Mouse (Mus musculus): Measurements from ENCODE around the gene Fam20a. TPM values are rescaled to one million over a fixed set of nuclear protein-coding genes. Genes with fewer than 3 reads are reported as not detected.

Gene Fam20a
- polyA plus RNA-seq, 1 experiment from 2014 or later: 3.9 TPM

GRCm38 (mm10) chr11:109754105-109754602 lies 32.1 kb upstream of the Fam20a start:
- 77% methylated on average over 7 of the region's 7 CpGs for WGBS
- no peak overlapping the region for H3K27ac ChIP-seq (replicated peaks)
- TF ChIP-seq CTCF (IDR thresholded peaks at IDR 0.05; ENCODE audit: low read depth): no peak
- TF ChIP-seq EP300 (optimal IDR thresholded peaks at IDR 0.05): no peak
- ATAC-seq (ENCODE audit: low FRiP score, low TSS enrichment) (no peak), DNase-seq (ENCODE audit: low spot score) (no peak)
- H3K27me3 ChIP-seq (ENCODE audit: control insufficient read depth, insufficient read depth, low read length): no peaks in the 10 kb centered on the region
- no peak overlapping the region for H3K4me3 ChIP-seq (ENCODE audit: low read depth, low read length)
- H3K9me3 ChIP-seq (ENCODE audit: control insufficient read depth, low read length): no peaks in the 10 kb centered on the region
- H3K4me2 ChIP-seq (replicated peaks; ENCODE audit: low read depth): no peak overlapping the region
- no peak overlapping the region for H3K9ac ChIP-seq (ENCODE audit: low read length)
- H3K36me3 ChIP-seq (ENCODE audit: control insufficient read depth, insufficient read depth, low read length): no peaks in the 10 kb centered on the region
- H3K4me1 ChIP-seq (replicated peaks; ENCODE audit: control insufficient read depth, insufficient read depth): no peaks in the 10 kb centered on the region

DNA sequence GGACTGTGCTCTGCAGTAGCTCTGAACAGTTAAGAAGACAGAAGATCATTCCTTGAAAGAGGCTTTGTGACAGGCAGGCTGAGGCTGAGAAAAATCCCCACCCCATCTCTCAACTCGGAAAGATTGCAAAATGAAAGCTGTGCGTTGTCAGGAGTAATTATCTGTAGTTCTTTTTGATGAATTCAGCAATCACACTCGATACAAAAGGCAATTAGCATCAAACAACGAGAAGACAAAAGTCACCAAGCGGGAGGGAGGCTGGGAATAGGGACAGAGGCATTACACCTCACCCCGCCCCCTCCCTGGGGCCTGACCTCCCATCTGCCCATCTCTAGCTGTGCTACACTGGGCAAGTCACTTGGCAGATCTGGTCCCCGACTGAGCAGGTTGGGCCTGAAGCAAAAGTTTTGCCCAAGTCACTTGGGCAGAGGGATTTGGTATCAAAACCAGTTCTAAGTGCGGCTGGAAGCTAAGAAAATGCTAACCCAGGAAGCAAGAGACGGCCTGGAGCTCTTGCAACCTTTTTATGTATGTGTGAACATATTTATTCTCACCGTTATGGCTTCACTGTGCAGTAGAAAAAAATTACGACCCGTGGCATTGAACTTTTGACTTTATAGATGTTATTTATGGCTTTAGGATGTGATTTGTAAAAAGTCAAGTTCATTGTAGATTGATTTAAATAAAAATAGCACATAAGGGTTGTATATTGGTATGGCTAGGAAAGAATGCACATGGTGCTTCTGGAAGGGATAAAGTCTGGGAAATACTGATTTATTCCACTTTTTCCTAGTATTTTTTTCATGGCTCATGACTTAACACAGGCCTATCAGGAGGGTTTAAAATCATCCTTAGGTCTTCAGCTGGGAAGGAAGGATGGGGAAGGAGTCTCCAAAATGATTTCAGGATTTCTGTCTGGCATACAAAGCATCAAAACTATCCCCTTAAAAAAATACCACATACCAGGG lies 29.8 kb upstream of the Fam20a start:
- no peak for DNase-seq (ENCODE audit: low spot score)
- Histone ChIP-seq H3K36me3 (ENCODE audit: control insufficient read depth, insufficient read depth, low read length) (no peaks in the 10 kb centered on the region), H3K4me2 (replicated peaks; ENCODE audit: low read depth) (no peak overlapping the region), H3K4me1 (replicated peaks; ENCODE audit: control insufficient read depth, insufficient read depth) (no peaks in the 10 kb centered on the region), H3K4me3 (ENCODE audit: low read depth, low read length) (no peak overlapping the region), H3K27ac (replicated peaks) (no peak overlapping the region), H3K27me3 (ENCODE audit: control insufficient read depth, insufficient read depth, low read length) (no peaks in the 10 kb centered on the region), H3K9me3 (ENCODE audit: control insufficient read depth, low read length) (no peaks in the 10 kb centered on the region), H3K9ac (ENCODE audit: low read length) (no peak overlapping the region)
- TF ChIP-seq CTCF (IDR thresholded peaks at IDR 0.05; ENCODE audit: low read depth): no peak
- no peak for TF ChIP-seq EP300 (optimal IDR thresholded peaks at IDR 0.05)
- ATAC-seq (ENCODE audit: low FRiP score, low TSS enrichment): no peak
- WGBS: 58% methylated on average over 12 of the region's 12 CpGs

GRCm38 (mm10) chr11:109745210-109745609 lies 23.1 kb upstream of the Fam20a start:
- Histone ChIP-seq H3K36me3 (ENCODE audit: control insufficient read depth, insufficient read depth, low read length) (no peaks in the 10 kb centered on the region), H3K27ac (replicated peaks) (no peak overlapping the region), H3K4me2 (replicated peaks; ENCODE audit: low read depth) (no peak overlapping the region), H3K9me3 (ENCODE audit: control insufficient read depth, low read length) (no peaks in the 10 kb centered on the region), H3K4me1 (replicated peaks; ENCODE audit: control insufficient read depth, insufficient read depth) (no peaks in the 10 kb centered on the region), H3K4me3 (ENCODE audit: low read depth, low read length) (no peak overlapping the region), H3K27me3 (ENCODE audit: control insufficient read depth, insufficient read depth, low read length) (no peaks in the 10 kb centered on the region), H3K9ac (ENCODE audit: low read length) (no peak overlapping the region)
- TF ChIP-seq EP300 (optimal IDR thresholded peaks at IDR 0.05) (no peak), CTCF (IDR thresholded peaks at IDR 0.05; ENCODE audit: low read depth) (no peak)
- DNase-seq (ENCODE audit: low spot score) (no peak), ATAC-seq (ENCODE audit: low FRiP score, low TSS enrichment) (no peak)
- WGBS: 60% methylated on average over 4 of the region's 4 CpGs

DNA sequence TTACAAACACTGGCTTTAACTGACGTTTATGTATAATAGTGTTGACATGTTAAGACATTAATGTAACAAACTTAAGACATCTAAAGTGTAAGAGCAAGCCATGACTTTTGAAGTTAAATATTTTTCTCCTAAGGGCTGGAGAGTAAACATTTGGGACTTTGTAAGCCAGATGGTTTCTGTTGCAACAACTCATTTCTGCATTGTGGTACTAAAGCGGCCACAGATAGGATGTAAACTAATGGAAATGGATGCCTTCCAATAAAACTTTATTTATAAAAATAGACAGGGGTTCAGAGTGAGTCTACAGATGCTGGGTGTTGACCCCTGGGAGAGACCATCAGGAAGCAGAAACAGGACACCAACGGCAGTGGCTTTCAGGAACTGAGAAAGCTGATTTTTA lies 15.9 kb upstream of the Fam20a start:
- WGBS: 30% methylated on average over 3 of the region's 3 CpGs
- Histone ChIP-seq H3K27me3 (ENCODE audit: control insufficient read depth, insufficient read depth, low read length) (no peaks in the 10 kb centered on the region), H3K4me3 (ENCODE audit: low read depth, low read length) (no peak overlapping the region), H3K9ac (ENCODE audit: low read length) (no peak overlapping the region), H3K36me3 (ENCODE audit: control insufficient read depth, insufficient read depth, low read length) (no peaks in the 10 kb centered on the region), H3K4me2 (replicated peaks; ENCODE audit: low read depth) (no peak overlapping the region), H3K27ac (replicated peaks) (no peak overlapping the region), H3K4me1 (replicated peaks; ENCODE audit: control insufficient read depth, insufficient read depth) (no peaks in the 10 kb centered on the region), H3K9me3 (ENCODE audit: control insufficient read depth, low read length) (no peaks in the 10 kb centered on the region)
- no peak for ATAC-seq (ENCODE audit: low FRiP score, low TSS enrichment)
- TF ChIP-seq CTCF (IDR thresholded peaks at IDR 0.05; ENCODE audit: low read depth): no peak
- no peak for TF ChIP-seq EP300 (optimal IDR thresholded peaks at IDR 0.05)
- no peak for DNase-seq (ENCODE audit: low spot score)

GRCm38 (mm10) chr11:109736406-109736805 lies 14.3 kb upstream of the Fam20a start:
- no peak overlapping the region for H3K9ac ChIP-seq (ENCODE audit: low read length)
- no peaks in the 10 kb centered on the region for H3K36me3 ChIP-seq (ENCODE audit: control insufficient read depth, insufficient read depth, low read length)
- no peak overlapping the region for H3K4me3 ChIP-seq (ENCODE audit: low read depth, low read length)
- WGBS: 68% methylated on average over 3 of the region's 3 CpGs
- H3K9me3 ChIP-seq (ENCODE audit: control insufficient read depth, low read length): no peaks in the 10 kb centered on the region
- no peak overlapping the region for H3K4me2 ChIP-seq (replicated peaks; ENCODE audit: low read depth)
- no peaks in the 10 kb centered on the region for H3K4me1 ChIP-seq (replicated peaks; ENCODE audit: control insufficient read depth, insufficient read depth)
- H3K27me3 ChIP-seq (ENCODE audit: control insufficient read depth, insufficient read depth, low read length): no peaks in the 10 kb centered on the region
- TF ChIP-seq EP300 (optimal IDR thresholded peaks at IDR 0.05) (no peak), CTCF (IDR thresholded peaks at IDR 0.05; ENCODE audit: low read depth) (no peak)
- no peak for ATAC-seq (ENCODE audit: low FRiP score, low TSS enrichment)
- DNase-seq (ENCODE audit: low spot score): no peak
- no peak overlapping the region for H3K27ac ChIP-seq (replicated peaks)

DNA sequence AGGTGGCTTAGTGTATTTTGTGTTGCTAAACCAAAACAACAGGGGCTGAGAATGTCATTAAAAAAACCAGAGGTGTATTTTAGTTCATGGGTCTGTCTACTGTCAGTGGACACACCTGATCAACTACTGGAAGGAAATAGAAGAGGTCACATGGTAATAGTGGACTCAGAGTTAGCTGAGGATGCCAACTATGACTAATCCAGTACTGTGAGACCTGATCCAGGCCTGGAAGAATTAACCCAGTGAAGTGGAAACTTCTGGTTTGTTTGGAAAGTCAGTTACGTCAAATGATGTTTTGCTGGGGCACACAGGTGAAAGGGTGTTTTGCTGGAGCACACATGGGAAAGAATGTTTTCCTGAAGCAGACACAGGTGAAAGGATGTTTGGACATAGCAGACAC lies 12.3 kb upstream of the Fam20a start:
- no peaks in the 10 kb centered on the region for H3K4me1 ChIP-seq (replicated peaks; ENCODE audit: control insufficient read depth, insufficient read depth)
- H3K27ac ChIP-seq (replicated peaks): no peak overlapping the region
- no peaks in the 10 kb centered on the region for H3K36me3 ChIP-seq (ENCODE audit: control insufficient read depth, insufficient read depth, low read length)
- no peaks in the 10 kb centered on the region for H3K27me3 ChIP-seq (ENCODE audit: control insufficient read depth, insufficient read depth, low read length)
- 93% methylated on average over 1 of the region's 1 CpGs for WGBS
- TF ChIP-seq EP300 (optimal IDR thresholded peaks at IDR 0.05) (no peak), CTCF (IDR thresholded peaks at IDR 0.05; ENCODE audit: low read depth) (no peak)
- ATAC-seq (ENCODE audit: low FRiP score, low TSS enrichment) (no peak), DNase-seq (ENCODE audit: low spot score) (no peak)
- no peak overlapping the region for H3K9ac ChIP-seq (ENCODE audit: low read length)
- no peak overlapping the region for H3K4me2 ChIP-seq (replicated peaks; ENCODE audit: low read depth)
- H3K9me3 ChIP-seq (ENCODE audit: control insufficient read depth, low read length): no peaks in the 10 kb centered on the region
- H3K4me3 ChIP-seq (ENCODE audit: low read depth, low read length): no peak overlapping the region

Data from stomach, postnatal 0 days (tissue).